Mouse (Mus musculus) spleen, adult 2 months (tissue): ENCODE data around the gene Cpne2. TPM values are rescaled to one million over a fixed set of nuclear protein-coding genes. Genes with fewer than 3 reads are reported as not detected.

Experiments used
- DNase-seq, 2 experiments: peaks; one replicate each; pipeline versions ENCODE4 v3.0.0 to v3.0.0-alpha.2; 2012 to 2021; ENCODE audit warnings: low spot score in 2 of 2, low read depth in 1 of 2
- H3K27ac ChIP-seq: fragments of 200-500 bp; 2 replicates; pipeline ENCODE4 v1.5.1; 2012; ENCODE audit warnings: low read length, inconsistent platforms; ENCODE audit not compliant: insufficient read depth
- H3K27me3 ChIP-seq: fragments of 200-500 bp; 2 replicates; pipeline ENCODE4 v1.6.1; 2012; ENCODE audit warnings: mild to moderate bottlenecking, moderate library complexity, low read length, inconsistent platforms; ENCODE audit not compliant: control insufficient read depth, insufficient read depth
- H3K36me3 ChIP-seq: fragments of 200-500 bp; 2 replicates; pipeline ENCODE4 v1.6.1; 2012; ENCODE audit warnings: mild to moderate bottlenecking, low read length, inconsistent platforms; ENCODE audit not compliant: control insufficient read depth, insufficient read depth
- H3K4me1 ChIP-seq: fragments of 200-500 bp; 2 replicates; pipeline ENCODE4 v1.6.1; 2011; ENCODE audit warnings: inconsistent platforms; ENCODE audit not compliant: control insufficient read depth, insufficient read depth, insufficient read length
- H3K4me3 ChIP-seq: fragments of 200-500 bp; 2 replicates; pipeline ENCODE4 v1.5.1; 2011; ENCODE audit warnings: mild to moderate bottlenecking, inconsistent platforms; ENCODE audit not compliant: insufficient read depth, insufficient read length; ENCODE audit errors: extremely low read depth
- CTCF ChIP-seq: fragments of 200-500 bp; IDR thresholded peaks from 2 replicates; pipeline ENCODE4 v1.5.1; 2011; ENCODE audit warnings: mild to moderate bottlenecking, inconsistent platforms; ENCODE audit not compliant: insufficient read depth, insufficient read length, insufficient replicate concordance; ENCODE audit errors: extremely low read depth
- POLR2A ChIP-seq: fragments of 200-500 bp; IDR thresholded peaks from 2 replicates; pipeline ENCODE4 v1.6.1; 2011; ENCODE audit warnings: low read depth, low read length, inconsistent platforms
- WGBS: fragments of 180-500 bp; shearing (Covaris S2); methylation state at CpG from one replicate; pipeline ENCODE4 v1.1.7; 2018; 5-methylcytosine and 5-hydroxymethylcytosine counted together
- polyA plus RNA-seq: library from polyadenylated mRNA; depleted of rRNA; stranded (reverse); fragments of >200 nt; gene quantifications from 2 replicates; pipeline ENCODE4 v1.2.3, GENCODE M21; 2012

Cpne2 gene
- polyA plus RNA-seq, 1 experiment, result 29.7 TPM

GRCm38 (mm10) chr8:94566033-94566432 lies 33.2 kb downstream of the Cpne2 start:
- no peak for DNase-seq
- Histone ChIP-seq H3K4me1 (no peaks in the 10 kb centered on the region), H3K4me3 (no peak overlapping the region), H3K36me3 (no peaks in the 10 kb centered on the region), H3K27ac (no peak overlapping the region), H3K27me3 (no peaks in the 10 kb centered on the region)
- TF ChIP-seq POLR2A (no peak), CTCF (no peak)
- WGBS, result 92% methylated on average over 6 of the region's 6 CpGs

GRCm38 (mm10) chr8:94566446-94567158 lies 33.8 kb downstream of the Cpne2 start:
- Histone ChIP-seq H3K4me3 (no peak overlapping the region), H3K4me1 (no peaks in the 10 kb centered on the region), H3K27me3 (no peaks in the 10 kb centered on the region), H3K36me3 (no peaks in the 10 kb centered on the region), H3K27ac (no peak overlapping the region)
- no peak for DNase-seq
- 86% methylated on average over 15 of the region's 15 CpGs for WGBS
- TF ChIP-seq POLR2A (no peak), CTCF (no peak)

GRCm38 (mm10) chr8:94567159-94567849 lies 34.5 kb downstream of the Cpne2 start:
- H3K36me3 ChIP-seq, result no peaks in the 10 kb centered on the region
- no peak overlapping the region for H3K4me3 ChIP-seq
- TF ChIP-seq CTCF (no peak), POLR2A (no peak)
- no peaks in the 10 kb centered on the region for H3K27me3 ChIP-seq
- H3K27ac ChIP-seq, result no peak overlapping the region
- WGBS, result 90% methylated on average over 8 of the region's 8 CpGs
- no peak for DNase-seq
- no peaks in the 10 kb centered on the region for H3K4me1 ChIP-seq

GRCm38 (mm10) chr8:94568098-94568497 lies 35.3 kb downstream of the Cpne2 start:
- Histone ChIP-seq H3K4me1 (no peaks in the 10 kb centered on the region), H3K36me3 (no peaks in the 10 kb centered on the region), H3K27ac (no peak overlapping the region), H3K27me3 (no peaks in the 10 kb centered on the region), H3K4me3 (no peak overlapping the region)
- TF ChIP-seq POLR2A (no peak), CTCF (no peak)
- no peak for DNase-seq
- WGBS, result 88% methylated on average over 8 of the region's 8 CpGs

GRCm38 (mm10) chr8:94569419-94569818 lies 36.6 kb downstream of the Cpne2 start:
- H3K27me3 ChIP-seq, result no peaks in the 10 kb centered on the region
- peaks cover 11% of the 10 kb centered on the region for H3K36me3 ChIP-seq
- DNase-seq, result no peak
- no peak for TF ChIP-seq CTCF
- no peak for TF ChIP-seq POLR2A
- WGBS, result 91% methylated on average over 1 of the region's 1 CpGs
- no peaks in the 10 kb centered on the region for H3K4me1 ChIP-seq
- H3K27ac ChIP-seq, result no peak overlapping the region
- no peak overlapping the region for H3K4me3 ChIP-seq

- Histone ChIP-seq H3K27ac (no peak overlapping the region), H3K27me3 (no peaks in the 10 kb centered on the region), H3K36me3 (peaks cover 24% of the 10 kb centered on the region), H3K4me1 (no peaks in the 10 kb centered on the region), H3K4me3 (no peak overlapping the region)
- WGBS, result 74% methylated on average over 2 of the region's 2 CpGs
- DNase-seq, result no peak
- TF ChIP-seq POLR2A (no peak), CTCF (no peak)
Measured at GRCm38 (mm10) chr8:94571896-94572295, 39.1 kb downstream of the Cpne2 start.

GRCm38 (mm10) chr8:94574159-94574907 lies 41.5 kb downstream of the Cpne2 start:
- no peaks in the 10 kb centered on the region for H3K27me3 ChIP-seq
- WGBS, result 84% methylated on average over 16 of the region's 16 CpGs
- no peak overlapping the region for H3K4me3 ChIP-seq
- DNase-seq, result no peak
- H3K27ac ChIP-seq, result no peak overlapping the region
- peaks cover 32% of the 10 kb centered on the region for H3K36me3 ChIP-seq
- no peaks in the 10 kb centered on the region for H3K4me1 ChIP-seq
- TF ChIP-seq POLR2A, result no peak
- no peak for TF ChIP-seq CTCF
